Mouse (Mus musculus) embryonic facial prominence, embryonic 15.5 days (tissue): ENCODE measurements around the gene Gmcl1. TPM values are rescaled to one million over a fixed set of nuclear protein-coding genes. Genes with fewer than 3 reads are reported as not detected.

Experiments
- ATAC-seq: fragments of 200-750 bp; cut with Nextera tagmentation; 2 replicates; pipeline ENCODE4 v1.8.0; 2017; ENCODE audit warnings: low read depth, moderate TSS enrichment; ENCODE audit not compliant: insufficient number of reproducible peaks, low FRiP score, low TSS enrichment
- H3K27ac ChIP-seq: fragments of 300-500 bp; sonication (generic); replicated peaks from 2 replicates; pipeline ENCODE4 v1.5.1; 2015; ENCODE audit warnings: mild to moderate bottlenecking, inconsistent platforms
- H3K27me3 ChIP-seq: fragments of 300-500 bp; sonication (generic); 2 replicates; pipeline ENCODE4 v1.6.1; 2015; ENCODE audit warnings: inconsistent platforms
- H3K36me3 ChIP-seq: fragments of 300-500 bp; sonication (generic); 2 replicates; pipeline ENCODE4 v1.6.1; 2015; ENCODE audit warnings: mild to moderate bottlenecking, inconsistent platforms
- H3K4me1 ChIP-seq: fragments of 300-500 bp; sonication (generic); 2 replicates; pipeline ENCODE4 v1.6.1; 2015; ENCODE audit warnings: inconsistent platforms
- H3K4me2 ChIP-seq: fragments of 300-500 bp; sonication (generic); replicated peaks from 2 replicates; pipeline ENCODE4 v1.6.1; 2015; ENCODE audit warnings: mild to moderate bottlenecking, inconsistent platforms
- H3K4me3 ChIP-seq: fragments of 300-500 bp; sonication (generic); replicated peaks from 2 replicates; pipeline ENCODE4 v1.5.1; 2015; ENCODE audit warnings: mild to moderate bottlenecking, inconsistent platforms
- H3K9ac ChIP-seq: fragments of 300-500 bp; sonication (generic); 2 replicates; pipeline ENCODE4 v1.6.1; 2015; ENCODE audit warnings: inconsistent platforms
- H3K9me3 ChIP-seq: fragments of 300-500 bp; sonication (generic); replicated peaks from 2 replicates; pipeline ENCODE4 v1.6.1; 2016; ENCODE audit warnings: inconsistent platforms
- WGBS: fragments of 180-500 bp; shearing (Covaris S2); methylation state at CpG from one replicate; pipeline ENCODE4 v1.1.7; 2015; 5-methylcytosine and 5-hydroxymethylcytosine counted together
- polyA plus RNA-seq: library from polyadenylated mRNA; unstranded; fragments of >200 nt; fragmentation: Nextera tagmentation; extraction: Ambion mirVana; gene quantifications from 2 replicates; pipeline ENCODE4 v1.2.1, GENCODE M21; 2015

Gmcl1 gene
- polyA plus RNA-seq, 1 experiment from 2014 or later, result 40.1 TPM

- Histone ChIP-seq H3K4me2 (peak overlapping the region; percentile 92), H3K9me3 (no peaks in the 10 kb centered on the region), H3K4me1 (peaks cover 16% of the 10 kb centered on the region), H3K36me3 (peaks cover 3% of the 10 kb centered on the region; the same call in 1 of the 2 replicates), H3K27ac (peak overlapping the region; percentile 74), H3K9ac (peak overlapping the region; percentile 74), H3K4me3 (peak overlapping the region; percentile 97), H3K27me3 (no peaks in the 10 kb centered on the region)
- ATAC-seq, result peak; percentile 5
- WGBS, result under 1% methylated on average over 62 of the region's 62 CpGs
Measured at GRCm38 (mm10) chr6:86732276-86733173, 658 bp downstream of the Gmcl1 start.

GRCm38 (mm10) chr6:86728711-86729110 lies 4.5 kb downstream of the Gmcl1 start:
- no peak overlapping the region for H3K27ac ChIP-seq
- H3K27me3 ChIP-seq, result no peaks in the 10 kb centered on the region
- peaks cover 4% of the 10 kb centered on the region; the same call in 1 of the 2 replicates for H3K36me3 ChIP-seq
- no peak for ATAC-seq
- WGBS, result 86% methylated on average over 5 of the region's 5 CpGs
- H3K4me2 ChIP-seq, result no peak overlapping the region
- no peak overlapping the region for H3K4me3 ChIP-seq
- no peak overlapping the region for H3K9ac ChIP-seq
- peaks cover 9% of the 10 kb centered on the region; the same call in 1 of the 2 replicates for H3K4me1 ChIP-seq
- no peaks in the 10 kb centered on the region for H3K9me3 ChIP-seq

- H3K36me3 ChIP-seq, result peaks cover 14% of the 10 kb centered on the region
- 88% methylated on average over 3 of the region's 3 CpGs for WGBS
Measured at GRCm38 (mm10) chr6:86721977-86722376, 11.2 kb downstream of the Gmcl1 start.

GRCm38 (mm10) chr6:86708072-86708774 lies 25.0 kb downstream of the Gmcl1 start:
- 89% methylated on average over 4 of the region's 4 CpGs for WGBS
- Histone ChIP-seq H3K4me2 (no peak overlapping the region), H3K36me3 (peaks cover 42% of the 10 kb centered on the region)

More at GRCm38 (mm10) chr6:86721977-86722376, 11.2 kb downstream of the Gmcl1 start:
- Histone ChIP-seq H3K4me2 (no peak overlapping the region), H3K27ac (no peak overlapping the region), H3K9ac (no peak overlapping the region), H3K9me3 (no peaks in the 10 kb centered on the region), H3K4me1 (no peaks in the 10 kb centered on the region), H3K27me3 (no peaks in the 10 kb centered on the region), H3K4me3 (no peak overlapping the region)
- ATAC-seq, result no peak

GRCm38 (mm10) chr6:86702577-86702976 lies 30.6 kb downstream of the Gmcl1 start:
- no peak overlapping the region for H3K4me3 ChIP-seq

More at GRCm38 (mm10) chr6:86708072-86708774, 25.0 kb downstream of the Gmcl1 start:
- H3K27me3 ChIP-seq, result no peaks in the 10 kb centered on the region
- H3K27ac ChIP-seq, result no peak overlapping the region
- no peak for ATAC-seq
- no peak overlapping the region for H3K9ac ChIP-seq
- H3K9me3 ChIP-seq, result no peaks in the 10 kb centered on the region
- H3K4me1 ChIP-seq, result no peaks in the 10 kb centered on the region
- no peak overlapping the region for H3K4me3 ChIP-seq

GRCm38 (mm10) chr6:86697903-86698302 lies 35.3 kb downstream of the Gmcl1 start:
- 80% methylated on average over 6 of the region's 6 CpGs for WGBS
- no peak for ATAC-seq

More at GRCm38 (mm10) chr6:86702577-86702976, 30.6 kb downstream of the Gmcl1 start:
- H3K27ac ChIP-seq, result no peak overlapping the region
- no peaks in the 10 kb centered on the region for H3K4me1 ChIP-seq
- peaks cover 74% of the 10 kb centered on the region for H3K36me3 ChIP-seq
- no peak for ATAC-seq
- WGBS, result 88% methylated on average over 9 of the region's 9 CpGs
- no peak overlapping the region for H3K4me2 ChIP-seq
- H3K27me3 ChIP-seq, result no peaks in the 10 kb centered on the region
- H3K9me3 ChIP-seq, result no peaks in the 10 kb centered on the region
- no peak overlapping the region for H3K9ac ChIP-seq

GRCm38 (mm10) chr6:86696213-86696612 lies 37.0 kb downstream of the Gmcl1 start:
- 86% methylated on average over 10 of the region's 10 CpGs for WGBS
- no peak overlapping the region for H3K4me3 ChIP-seq
- no peak for ATAC-seq
- H3K36me3 ChIP-seq, result peaks cover 68% of the 10 kb centered on the region
- H3K4me2 ChIP-seq, result no peak overlapping the region
- H3K27ac ChIP-seq, result no peak overlapping the region
- H3K9me3 ChIP-seq, result no peaks in the 10 kb centered on the region
- no peaks in the 10 kb centered on the region for H3K27me3 ChIP-seq
- no peak overlapping the region for H3K9ac ChIP-seq
- H3K4me1 ChIP-seq, result no peaks in the 10 kb centered on the region

More at GRCm38 (mm10) chr6:86697903-86698302, 35.3 kb downstream of the Gmcl1 start:
- peaks cover 81% of the 10 kb centered on the region for H3K36me3 ChIP-seq
- H3K4me1 ChIP-seq, result no peaks in the 10 kb centered on the region
- H3K9me3 ChIP-seq, result no peaks in the 10 kb centered on the region
- no peak overlapping the region for H3K4me2 ChIP-seq
- no peak overlapping the region for H3K9ac ChIP-seq
- H3K27ac ChIP-seq, result no peak overlapping the region
- H3K4me3 ChIP-seq, result no peak overlapping the region
- H3K27me3 ChIP-seq, result no peaks in the 10 kb centered on the region

GRCm38 (mm10) chr6:86694465-86694864 lies 38.7 kb downstream of the Gmcl1 start:
- H3K9ac ChIP-seq, result no peak overlapping the region
- H3K27ac ChIP-seq, result no peak overlapping the region
- no peaks in the 10 kb centered on the region for H3K27me3 ChIP-seq
- ATAC-seq, result no peak
- H3K4me3 ChIP-seq, result no peak overlapping the region
- H3K4me2 ChIP-seq, result no peak overlapping the region
- no peaks in the 10 kb centered on the region for H3K9me3 ChIP-seq
- peaks cover 65% of the 10 kb centered on the region for H3K36me3 ChIP-seq
- no peaks in the 10 kb centered on the region for H3K4me1 ChIP-seq

GRCm38 (mm10) chr6:86689671-86690070 lies 43.5 kb downstream of the Gmcl1 start:
- no peak overlapping the region for H3K27ac ChIP-seq
- 0 out of 2 replicates have a peak, but pooled peaks cover 3% of the 10 kb centered on the region for H3K4me1 ChIP-seq
- ATAC-seq, result no peak
- 92% methylated on average over 3 of the region's 3 CpGs for WGBS
- no peaks in the 10 kb centered on the region for H3K27me3 ChIP-seq
- peaks cover 24% of the 10 kb centered on the region for H3K36me3 ChIP-seq
- H3K9me3 ChIP-seq, result no peaks in the 10 kb centered on the region
- H3K4me2 ChIP-seq, result no peak overlapping the region
- H3K9ac ChIP-seq, result no peak overlapping the region
- no peak overlapping the region for H3K4me3 ChIP-seq

- Histone ChIP-seq H3K4me3 (no peak overlapping the region), H3K36me3 (peaks cover 25% of the 10 kb centered on the region), H3K27me3 (no peaks in the 10 kb centered on the region), H3K4me2 (no peak overlapping the region), H3K27ac (no peak overlapping the region), H3K4me1 (peaks cover 12% of the 10 kb centered on the region; the same call in 1 of the 2 replicates), H3K9ac (no peak overlapping the region), H3K9me3 (no peaks in the 10 kb centered on the region)
- WGBS, result 67% methylated on average over 1 of the region's 1 CpGs
- ATAC-seq, result no peak
Measured at GRCm38 (mm10) chr6:86686971-86687370, 46.2 kb downstream of the Gmcl1 start.

GRCm38 (mm10) chr6:86684655-86685011 lies 48.5 kb downstream of the Gmcl1 start:
- Histone ChIP-seq H3K4me1 (peaks cover 12% of the 10 kb centered on the region; the same call in 1 of the 2 replicates), H3K4me3 (peak overlapping the region; percentile 82), H3K36me3 (peaks cover 28% of the 10 kb centered on the region), H3K9me3 (no peaks in the 10 kb centered on the region), H3K27ac (0 out of 2 replicates have a peak overlapping the region, but pooled peaks have one; percentile 14), H3K9ac (peak overlapping the region; percentile 13; the same call in 1 of the 2 replicates), H3K4me2 (peak overlapping the region; percentile 73), H3K27me3 (no peaks in the 10 kb centered on the region)
- 0 out of 2 replicates have a peak, but pooled peaks have one; percentile 29 for ATAC-seq
- 33% methylated on average over 12 of the region's 12 CpGs for WGBS
